Mouse (Mus musculus) adrenal gland, postnatal 10 days (tissue): ENCODE data around the gene Olfr859. TPM values are rescaled to one million over a fixed set of nuclear protein-coding genes. Genes with fewer than 3 reads are reported as not detected.
"Not testable (repeated sequence)": the region's sequence is repeated elsewhere in the genome, so short reads cannot be mapped to it uniquely, and the experiment has no call there.

Experiments
- DNase-seq: peaks from one replicate; pipeline ENCODE4 v3.0.0; 2021; ENCODE audit warnings: mixed read lengths
- long read RNA-seq, 2 experiments: library from polyadenylated mRNA; stranded (forward); transcript quantifications; one replicate each; pipeline ENCODE4 v2.0.0; 2021
- total RNA-seq, 2 experiments: library from RNA; stranded (reverse); gene quantifications; 2 replicates each; pipeline ENCODE4 v1.2.3; 2021

Gene Olfr859
- total RNA-seq = not detected
- long read RNA-seq, experiment 1 = 0 reads
- long read RNA-seq, experiment 2 = 0 reads

GRCm38 (mm10) chr9:19804606-19805005 lies at the start of gene Olfr859:
Olfr859 (plus strand) TSS chr9:19804906.
- DNase-seq = not testable (repeated sequence)

- no peak for DNase-seq
These were observed 35.6 kb upstream of the Olfr859 start for GRCm38 (mm10) chr9:19769136-19769535.

DNA sequence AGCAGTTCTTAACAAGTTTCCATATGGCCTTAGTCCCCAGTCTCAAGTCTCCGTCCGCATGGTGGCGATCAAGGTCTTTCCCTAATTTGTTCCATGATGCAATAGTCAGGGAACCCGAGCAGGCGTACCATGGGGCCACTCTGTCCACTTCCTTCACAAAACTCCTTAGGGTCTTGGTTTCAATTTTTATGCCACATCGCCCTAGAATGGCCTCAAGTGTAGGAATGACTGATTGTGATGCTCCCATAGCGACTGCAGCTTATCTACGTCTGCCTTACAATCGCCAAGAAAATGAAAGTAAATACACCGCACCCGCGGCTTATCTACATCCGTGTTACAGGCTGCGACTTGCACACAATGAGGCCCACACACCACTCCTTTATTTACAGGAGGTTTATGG lies 35.0 kb upstream of the Olfr859 start:
- DNase-seq = no peak

GRCm38 (mm10) chr9:19779983-19780382 lies 24.7 kb upstream of the Olfr859 start, which contains the start of gene Olfr58:
Olfr58 (plus strand) TSS chr9:19780283.
- DNase-seq = no peak

GRCm38 (mm10) chr9:19803000-19803399 lies 1.7 kb upstream of the Olfr859 start:
- no peak for DNase-seq

- DNase-seq = no peak
These were observed 44.9 kb downstream of the Olfr859 start, which contains the start of gene Olfr860 for GRCm38 (mm10) chr9:19849647-19850046. Olfr860 (minus strand) TSS chr9:19849747.

Other genes starting within 250 kb of the Olfr859 start
- not detected for gene Olfr854, start 237.5 kb upstream of the Olfr859 start, total RNA-seq
- not detected for gene Olfr855, start 222.3 kb upstream of the Olfr859 start, total RNA-seq
- 10 to 100 TPM; 15.6 to 19.0 TPM for gene Zfp317, start 182.8 kb upstream of the Olfr859 start, total RNA-seq
- gene Olfr857, start 95.5 kb upstream of the Olfr859 start, total RNA-seq = not detected
- not detected for gene Olfr58, start 24.6 kb upstream of the Olfr859 start, total RNA-seq
- not detected for gene Olfr860, start 44.8 kb downstream of the Olfr859 start, total RNA-seq
- not detected for gene Olfr862, start 83.1 kb downstream of the Olfr859 start, total RNA-seq
- not detected for gene Olfr77, start 112.0 kb downstream of the Olfr859 start, total RNA-seq
- gene Olfr866, start 223.1 kb downstream of the Olfr859 start, total RNA-seq = not detected